Mouse (Mus musculus): ENCODE results near the gene Cacng2.

Cacng2 gene

DNA sequence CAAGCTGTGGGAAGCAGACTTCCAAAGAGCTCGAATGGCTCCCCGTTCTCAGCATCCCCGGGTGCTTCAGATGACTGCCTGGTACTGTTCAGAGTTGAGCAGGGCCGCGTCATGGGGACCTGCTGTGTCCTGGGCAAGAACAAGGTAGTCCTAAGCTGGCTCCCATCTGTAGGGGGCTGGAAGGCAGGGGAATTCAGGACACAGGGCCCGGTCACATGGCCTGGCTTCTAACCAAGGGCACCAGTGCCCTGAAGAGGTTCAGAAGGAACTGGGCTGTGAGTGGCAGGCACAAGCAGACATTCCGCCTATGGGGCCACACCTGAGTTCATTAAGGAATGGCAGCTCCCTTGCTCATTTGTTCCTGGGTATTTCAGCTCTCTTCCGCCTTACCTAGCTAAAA, 37.7 kb downstream of the Cacng2 start:
- no peak for DNase-seq (ENCODE audit: low spot score in 2 of 2)

DNA sequence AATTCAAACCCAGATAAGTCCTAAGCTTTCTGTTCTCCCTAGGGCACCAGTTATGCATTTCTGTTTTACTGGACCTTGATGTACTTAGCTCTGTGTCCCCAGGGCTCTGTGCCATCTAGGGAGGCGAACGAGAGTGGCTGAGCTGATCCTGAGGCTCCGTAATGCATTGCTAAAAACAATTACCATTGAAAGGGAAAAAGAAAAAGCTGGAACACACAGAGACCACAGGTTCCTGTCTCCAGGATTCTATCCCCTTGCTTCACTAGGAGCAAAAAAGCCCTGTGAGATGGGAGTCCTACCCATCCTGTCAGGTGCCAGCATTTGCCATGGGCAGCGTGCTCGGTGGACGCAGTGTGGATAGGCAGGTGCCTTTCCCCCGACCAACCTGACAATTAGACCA, 38.4 kb downstream of the Cacng2 start:
- no peak for DNase-seq (ENCODE audit: low spot score in 2 of 2)

DNA sequence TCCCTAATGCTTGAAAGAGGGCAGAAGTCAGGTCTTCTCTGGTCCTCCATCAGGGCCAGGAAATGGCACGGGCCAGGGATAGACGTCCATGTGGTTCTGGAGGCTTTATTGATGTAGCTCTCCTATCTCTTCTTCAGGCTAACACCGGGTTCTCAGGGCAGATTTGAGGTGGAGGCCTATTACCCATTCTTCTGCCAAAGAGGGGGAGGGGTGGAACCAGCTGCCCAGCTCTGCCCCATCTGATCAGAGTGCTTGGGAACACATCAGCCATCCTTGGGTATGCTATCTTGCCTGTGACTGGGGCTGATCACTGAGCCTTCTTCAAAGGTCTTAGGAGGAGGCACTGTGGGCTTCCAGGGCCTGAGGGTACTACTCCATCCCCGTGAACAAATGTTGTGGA, 39.5 kb downstream of the Cacng2 start:
- no peak for DNase-seq (ENCODE audit: low spot score in 2 of 2)

GRCm38 (mm10) chr15:78078776-78079628, 40.8 kb downstream of the Cacng2 start:
- DNase-seq (ENCODE audit: low spot score in 2 of 2) = no peak

GRCm38 (mm10) chr15:78078206-78078605, 41.6 kb downstream of the Cacng2 start:
- DNase-seq (ENCODE audit: low spot score in 2 of 2) = no peak

DNA sequence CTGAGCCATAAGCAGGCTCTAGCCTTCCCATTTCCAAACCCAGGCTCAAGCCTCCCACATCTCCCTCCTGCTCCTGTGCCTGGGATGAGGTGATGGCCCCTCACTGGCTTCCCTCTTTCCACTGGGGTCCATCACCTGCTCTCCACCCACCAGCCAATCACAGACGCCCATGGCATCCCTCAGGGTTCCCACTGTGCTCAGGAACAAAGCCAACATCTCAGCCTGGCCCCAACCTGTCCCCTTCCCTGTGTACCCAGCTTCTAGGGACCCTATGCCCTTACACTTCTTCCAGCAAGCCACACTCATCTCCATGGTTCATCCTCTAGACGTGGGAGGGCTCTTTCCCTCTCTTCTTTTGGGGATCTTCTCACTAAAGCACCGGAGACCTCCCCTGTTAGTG, 43.9 kb downstream of the Cacng2 start:
- no peak for DNase-seq (ENCODE audit: low spot score in 2 of 2)

DNA sequence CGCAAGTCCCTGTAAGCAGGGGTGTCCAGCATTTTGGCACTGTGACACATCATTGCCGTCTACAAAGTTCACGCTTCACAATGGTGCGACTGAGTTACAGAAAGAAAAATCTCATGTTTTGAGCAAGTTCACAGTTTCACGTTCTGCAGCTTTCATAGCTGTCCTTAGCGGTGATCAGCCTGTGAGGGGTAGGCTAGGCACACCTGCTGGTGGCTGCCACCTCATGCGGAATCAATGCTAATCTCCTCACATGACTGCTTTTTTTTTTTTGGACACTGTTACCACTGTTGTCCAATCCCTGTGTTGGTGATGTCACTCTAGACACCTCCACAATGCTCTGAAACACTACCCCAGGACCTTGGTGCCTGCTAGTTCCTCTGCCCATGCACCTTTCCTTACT, 46.7 kb downstream of the Cacng2 start:
- no peak for DNase-seq (ENCODE audit: low spot score in 2 of 2)

DNA sequence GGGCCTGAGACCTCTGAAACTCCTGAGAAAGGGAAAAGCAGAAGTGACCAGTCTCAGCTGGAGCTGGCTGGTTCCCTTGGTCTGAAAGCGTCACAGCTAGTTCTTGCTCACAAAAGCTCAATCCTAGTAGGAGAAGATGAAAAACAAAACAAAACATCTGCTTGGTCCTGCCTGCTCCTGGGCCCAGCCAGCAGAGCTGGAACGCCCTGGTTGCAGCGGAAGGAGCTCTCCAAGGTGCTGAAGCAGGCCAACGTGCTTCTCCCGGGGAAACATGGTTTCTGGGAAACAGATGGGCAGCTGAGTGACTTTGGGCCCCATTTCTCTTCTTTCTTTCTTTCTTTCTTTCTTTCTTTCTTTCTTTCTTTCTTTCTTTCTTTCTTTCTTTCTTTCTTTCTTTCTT, 53.4 kb downstream of the Cacng2 start:
- DNase-seq (ENCODE audit: low spot score in 2 of 2) = no peak

DNA sequence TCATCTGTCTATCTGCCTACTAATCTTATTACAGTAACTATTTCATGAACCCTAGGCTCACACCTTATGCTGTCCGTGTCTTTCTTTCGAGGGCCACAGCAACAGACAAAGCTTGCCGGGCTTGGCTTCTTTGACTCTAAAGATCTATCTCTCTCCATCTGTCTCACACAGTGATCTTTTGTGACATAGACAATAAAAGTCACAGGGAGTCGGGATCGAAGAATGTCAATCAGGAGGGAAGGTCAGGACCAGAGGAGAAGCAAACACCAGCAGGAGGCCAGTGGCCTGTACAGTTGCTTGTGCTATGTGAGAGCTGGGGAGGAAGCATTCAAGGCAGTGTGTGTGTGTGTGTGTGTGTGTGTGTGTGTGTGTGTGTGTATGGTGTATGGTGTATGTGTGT, 54.3 kb downstream of the Cacng2 start:
- DNase-seq (ENCODE audit: low spot score in 2 of 2) = no peak

GRCm38 (mm10) chr15:78064340-78064739, 55.5 kb downstream of the Cacng2 start:
- no peak for DNase-seq (ENCODE audit: low spot score in 2 of 2)

- DNase-seq (ENCODE audit: low spot score in 2 of 2) = no peak
Measured at GRCm38 (mm10) chr15:78062467-78062866, 57.4 kb downstream of the Cacng2 start.

GRCm38 (mm10) chr15:78056930-78057329, 62.9 kb downstream of the Cacng2 start:
- DNase-seq (ENCODE audit: low spot score in 2 of 2) = no peak

DNA sequence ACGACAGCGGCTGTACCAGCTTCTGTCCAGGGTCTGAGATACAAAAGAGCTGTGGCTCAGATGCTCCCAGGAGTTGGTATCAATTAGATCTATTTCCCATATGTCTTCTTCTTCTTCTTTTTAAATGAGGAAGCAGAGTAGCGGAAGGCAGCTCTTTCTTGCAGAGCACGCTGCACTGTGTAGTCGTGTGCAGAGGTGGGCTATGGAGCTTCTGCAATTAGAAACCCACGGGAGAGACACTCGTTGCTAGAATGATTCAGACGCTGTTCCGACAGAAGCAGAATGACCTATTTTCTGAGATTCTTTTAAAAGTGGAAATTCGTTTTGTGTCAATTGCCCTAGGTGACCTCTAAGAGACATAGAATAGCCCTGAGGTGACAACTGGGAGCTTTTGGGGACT, 69.1 kb downstream of the Cacng2 start:
- DNase-seq (ENCODE audit: low spot score in 2 of 2) = no peak

DNA sequence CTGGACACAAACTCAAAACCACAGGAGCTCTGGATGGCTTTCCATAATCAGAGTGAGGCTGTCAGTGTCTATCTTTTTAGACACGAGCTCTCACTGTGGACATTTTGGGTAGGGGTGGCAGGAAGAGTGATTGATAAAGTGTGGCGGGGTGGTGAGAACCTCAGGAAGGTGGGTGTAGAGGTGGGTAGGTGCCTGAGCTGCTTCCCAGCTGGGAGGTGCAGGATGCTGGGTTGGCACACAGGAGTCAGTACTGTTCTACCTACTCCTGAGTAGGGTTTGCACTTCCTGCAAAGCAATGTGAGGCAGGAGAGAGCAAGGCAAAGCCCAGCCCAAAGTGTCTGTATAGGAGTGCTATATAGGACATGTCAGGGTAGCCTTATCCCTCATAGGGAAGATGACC, 69.9 kb downstream of the Cacng2 start:
- no peak for DNase-seq (ENCODE audit: low spot score in 2 of 2)

DNA sequence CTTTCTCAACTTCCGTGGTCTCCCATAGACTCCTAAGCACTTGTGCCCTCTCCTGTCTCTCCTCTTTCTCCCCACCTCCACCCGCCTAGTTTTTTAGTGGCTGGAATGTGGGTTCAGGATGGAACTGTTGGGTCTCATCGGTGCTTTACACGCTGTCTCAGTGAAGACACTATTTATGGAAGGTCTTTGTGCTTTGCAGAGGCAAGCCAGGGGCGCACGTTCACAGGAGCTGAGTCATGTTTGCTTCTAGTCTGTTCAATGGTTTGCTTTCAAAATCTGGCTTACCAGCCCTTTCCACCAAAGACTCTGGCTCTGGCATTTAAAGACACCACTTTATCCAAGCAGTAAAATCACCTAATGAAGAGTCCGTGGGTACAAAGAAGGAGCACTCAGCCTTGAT, 74.0 kb downstream of the Cacng2 start:
- no peak for DNase-seq (ENCODE audit: low spot score in 2 of 2)

- DNase-seq (ENCODE audit: low spot score in 2 of 2) = no peak
Measured at GRCm38 (mm10) chr15:78045314-78045713, 74.5 kb downstream of the Cacng2 start.

GRCm38 (mm10) chr15:78044826-78045225, 75.0 kb downstream of the Cacng2 start:
- no peak for DNase-seq (ENCODE audit: low spot score in 2 of 2)

DNA sequence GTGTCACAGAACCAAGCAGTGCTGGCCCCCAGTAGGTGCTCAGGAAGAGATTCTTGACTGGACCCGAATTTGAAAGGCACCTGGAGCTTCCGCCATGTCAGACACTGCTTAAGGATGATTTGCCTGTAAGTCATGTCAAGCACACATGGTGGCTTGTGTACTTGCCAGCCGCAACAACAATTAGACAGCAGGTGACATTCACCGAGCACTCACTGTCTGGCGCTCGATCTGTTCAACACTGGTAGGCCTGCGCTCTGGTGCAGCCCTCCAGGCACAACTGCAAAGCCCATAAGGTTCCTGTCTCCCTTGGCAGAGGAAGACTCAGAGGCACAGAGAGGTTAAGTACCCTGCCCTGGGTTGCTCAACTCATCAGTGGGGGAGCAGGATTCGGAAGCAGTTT, 77.1 kb downstream of the Cacng2 start:
- DNase-seq (ENCODE audit: low spot score in 2 of 2) = no peak

DNA sequence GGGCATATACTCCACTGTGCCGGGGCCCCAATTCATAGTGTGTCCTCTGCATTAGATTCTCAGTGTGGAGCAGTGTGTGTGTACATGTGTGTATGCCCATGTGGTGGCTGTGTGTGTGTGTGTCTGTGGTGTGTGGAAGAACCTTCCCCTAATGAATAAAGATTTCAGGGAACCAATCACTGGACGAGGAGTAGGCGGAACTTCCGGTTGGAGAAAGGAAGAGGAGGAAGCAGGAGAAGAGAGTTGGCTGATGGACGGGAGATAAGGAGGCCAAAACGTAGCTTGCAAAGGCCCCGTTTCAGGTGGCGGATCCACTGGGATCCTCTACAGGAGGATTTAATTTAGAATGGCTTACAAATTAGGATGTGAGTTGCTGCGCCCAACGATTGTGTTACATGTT, 82.2 kb downstream of the Cacng2 start:
- DNase-seq (ENCODE audit: low spot score in 2 of 2) = no peak

GRCm38 (mm10) chr15:78036586-78036985, 83.2 kb downstream of the Cacng2 start:
- DNase-seq (ENCODE audit: low spot score in 2 of 2) = no peak

GRCm38 (mm10) chr15:78029938-78030337, 89.9 kb downstream of the Cacng2 start:
- no peak for DNase-seq (ENCODE audit: low spot score in 2 of 2)

DNA sequence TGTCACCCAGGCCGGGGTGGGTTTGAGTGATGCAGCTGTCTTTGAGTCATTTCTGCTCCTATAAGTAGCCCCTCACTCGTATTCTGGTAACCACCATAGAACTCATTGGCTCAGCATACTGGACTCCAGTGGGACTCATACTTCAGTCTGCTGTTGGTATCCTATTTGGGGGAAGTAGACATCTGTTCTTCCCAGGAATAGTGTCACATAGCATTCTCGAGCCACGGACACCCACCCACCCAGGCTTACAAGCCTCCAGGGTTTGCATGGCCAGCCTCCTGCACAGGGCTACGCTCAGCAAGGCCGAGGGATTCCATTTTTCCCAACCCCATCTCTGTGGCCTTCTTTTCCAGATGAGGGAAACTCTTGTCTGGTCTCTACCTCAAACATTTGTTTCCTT, 93.3 kb downstream of the Cacng2 start:
- no peak for DNase-seq (ENCODE audit: low spot score in 2 of 2)

GRCm38 (mm10) chr15:78024211-78024610, 95.6 kb downstream of the Cacng2 start:
- no peak for DNase-seq (ENCODE audit: low spot score in 2 of 2)

DNA sequence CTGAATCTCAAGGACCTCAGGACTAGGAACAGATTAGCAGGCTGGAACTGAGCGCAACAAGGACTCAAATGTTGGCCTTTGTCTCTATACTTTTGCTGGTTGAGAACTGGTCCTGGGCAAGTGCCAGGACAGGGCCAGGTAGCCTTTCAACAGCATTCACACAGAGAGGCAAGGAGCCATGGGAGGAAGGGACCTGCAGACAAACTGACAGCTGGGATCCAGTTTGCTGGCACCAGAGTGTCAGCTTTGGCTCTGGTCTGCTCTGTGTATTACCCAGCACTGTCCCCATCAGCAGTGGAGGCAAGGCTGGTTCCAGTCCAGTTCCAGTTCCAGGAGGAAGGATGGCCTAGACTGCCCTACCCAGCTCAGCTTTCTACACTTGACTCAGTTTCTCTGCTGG, 105.8 kb downstream of the Cacng2 start:
- no peak for DNase-seq (ENCODE audit: low spot score in 2 of 2)
